ENCODE assay signal across 28 mouse cellular contexts in the genomic region with DNA sequence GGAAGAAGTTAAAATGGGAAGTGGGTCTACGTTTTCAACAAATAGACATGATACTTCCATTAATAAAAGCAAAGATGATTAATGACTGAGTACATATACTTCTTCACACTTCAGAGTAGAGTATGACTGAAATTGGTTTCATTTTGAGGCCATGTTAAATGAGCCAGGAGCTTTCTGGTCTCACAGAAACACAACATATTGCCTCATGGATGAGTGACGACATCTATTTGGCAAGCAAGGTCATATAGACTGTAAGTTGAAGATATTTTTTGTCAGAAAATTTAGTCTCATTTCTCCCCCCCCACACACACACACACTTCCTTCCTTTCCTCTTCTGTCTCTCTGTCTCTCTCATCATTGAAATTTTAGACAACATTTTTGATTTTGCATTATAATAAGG.
DNase-seq lines count a peak whose midpoint lies in the region; ATAC-seq lines count a peak whose summit lies in the region.
"Had no signal": no experiment of that assay in that cellular context is flagged by ENCODE, and none has a peak within 500 bp of the region (broad histone marks: within the 10 kb centered on the region; RNA-seq: fewer than 3 reads in every experiment).

No protein-coding gene starts in this region.

- 92% methylated on average over 2 of the region's 2 CpGs for WGBS in forebrain, embryonic 13.5 days
- WGBS in forebrain, embryonic 10.5 days = 88% methylated on average over 2 of the region's 2 CpGs
- WGBS in heart, embryonic 16.5 days = 73% methylated on average over 2 of the region's 2 CpGs
- 86% methylated on average over 2 of the region's 2 CpGs for WGBS in heart, embryonic 10.5 days
- 72% methylated on average over 2 of the region's 2 CpGs for WGBS in forebrain, embryonic 16.5 days

- H3K4me1 ChIP-seq in forebrain, embryonic 13.5 days = no peaks in the 10 kb centered on the region
- H3K4me1 ChIP-seq in forebrain, embryonic 10.5 days = no peaks in the 10 kb centered on the region
- H3K4me1 ChIP-seq in heart, embryonic 16.5 days (ENCODE audit: control insufficient read depth, insufficient read depth, low read length) = no peaks in the 10 kb centered on the region
- no peaks in the 10 kb centered on the region for H3K4me1 ChIP-seq in heart, embryonic 10.5 days
- H3K4me1 ChIP-seq in forebrain, embryonic 16.5 days (replicated peaks; ENCODE audit: control insufficient read depth, insufficient read depth, low read length) = no peaks in the 10 kb centered on the region
- H3K4me1 ChIP-seq: embryonic facial prominence, embryonic 10.5 days; embryonic facial prominence, embryonic 13.5 days; heart, embryonic 13.5 days; hindbrain, embryonic 12.5 days; hindbrain, embryonic 15.5 days had no signal

- ATAC-seq in forebrain, embryonic 13.5 days = peak; percentile 58; the same call in 1 of the 2 replicates
- 0 out of 2 replicates have a peak, but pooled peaks have one; percentile 37 for ATAC-seq in heart, embryonic 16.5 days (replicated peaks; ENCODE audit: extremely low read depth, insufficient read depth, low FRiP score)
- ATAC-seq in forebrain, embryonic 16.5 days = peak; percentile 72
- ATAC-seq: intestine, postnatal 0 days had no signal

- H3K27me3 ChIP-seq in forebrain, embryonic 13.5 days = no peaks in the 10 kb centered on the region
- no peaks in the 10 kb centered on the region for H3K27me3 ChIP-seq in forebrain, embryonic 10.5 days (ENCODE audit: poor library complexity, severe bottlenecking)
- no peaks in the 10 kb centered on the region for H3K27me3 ChIP-seq in heart, embryonic 16.5 days (ENCODE audit: control insufficient read depth, insufficient read depth, low read length)
- H3K27me3 ChIP-seq in heart, embryonic 10.5 days (ENCODE audit: insufficient read depth, poor library complexity, severe bottlenecking) = no peaks in the 10 kb centered on the region
- no peaks in the 10 kb centered on the region for H3K27me3 ChIP-seq in forebrain, embryonic 16.5 days (replicated peaks; ENCODE audit: control insufficient read depth, insufficient read depth, low read length)
- H3K27me3 ChIP-seq: CH12.LX; embryonic facial prominence, embryonic 13.5 days; heart, embryonic 13.5 days; hindbrain, embryonic 12.5 days; hindbrain, embryonic 15.5 days had no signal

- DNase-seq in forebrain, embryonic 10.5 days (ENCODE audit: extremely low spot score, low spot score) = no peak
- DNase-seq in heart, embryonic 10.5 days (ENCODE audit: low spot score) = no peak
- DNase-seq in adipocyte (ENCODE audit: low spot score) = peak; percentile 62
- no peak for DNase-seq in spleen, postnatal 4 days (ENCODE audit: low spot score in 2 of 2)
- no peak for DNase-seq in c-Kit-positive CD71-positive TER-119-positive erythroid progenitor cells, embryonic 14.5 days (ENCODE audit: low spot score)
- DNase-seq: adrenal gland, adult 8-10 months; adrenal gland, postnatal 25 days; B cell, adult 2 months; cerebellum, adult 11-12 months; cerebellum, adult 8-10 months; cerebellum, postnatal 10 days; cerebellum, postnatal 36 days; embryo, embryonic 11 days; gastrocnemius, postnatal 25 days; heart, adult 18-20 months; kidney, adult 2 months had no signal

- H3K4me3 ChIP-seq in forebrain, embryonic 13.5 days = no peak overlapping the region
- H3K4me3 ChIP-seq in forebrain, embryonic 10.5 days = no peak overlapping the region
- no peak overlapping the region for H3K4me3 ChIP-seq in heart, embryonic 16.5 days (ENCODE audit: low read length)
- H3K4me3 ChIP-seq in heart, embryonic 10.5 days = no peak overlapping the region
- no peak overlapping the region for H3K4me3 ChIP-seq in forebrain, embryonic 16.5 days (replicated peaks; ENCODE audit: low read length)
- H3K4me3 ChIP-seq: embryonic facial prominence, embryonic 10.5 days; embryonic facial prominence, embryonic 13.5 days; erythroblast, embryonic 14.5 days; heart, embryonic 13.5 days; hindbrain, embryonic 12.5 days; hindbrain, embryonic 15.5 days had no signal

- no peak overlapping the region for H3K9ac ChIP-seq in forebrain, embryonic 13.5 days
- H3K9ac ChIP-seq in heart, embryonic 16.5 days (ENCODE audit: low read length) = no peak overlapping the region
- H3K9ac ChIP-seq in forebrain, embryonic 16.5 days (replicated peaks; ENCODE audit: low read depth, low read length) = no peak overlapping the region
- H3K9ac ChIP-seq: embryonic facial prominence, embryonic 13.5 days; heart, embryonic 13.5 days; hindbrain, embryonic 12.5 days; hindbrain, embryonic 15.5 days had no signal

- H3K36me3 ChIP-seq in forebrain, embryonic 13.5 days (ENCODE audit: poor library complexity, severe bottlenecking) = no peaks in the 10 kb centered on the region
- no peaks in the 10 kb centered on the region for H3K36me3 ChIP-seq in forebrain, embryonic 10.5 days (replicated peaks)
- no peaks in the 10 kb centered on the region for H3K36me3 ChIP-seq in heart, embryonic 16.5 days (ENCODE audit: control insufficient read depth, insufficient read depth)
- no peaks in the 10 kb centered on the region for H3K36me3 ChIP-seq in heart, embryonic 10.5 days
- no peaks in the 10 kb centered on the region for H3K36me3 ChIP-seq in forebrain, embryonic 16.5 days (ENCODE audit: control insufficient read depth, insufficient read depth)
- H3K36me3 ChIP-seq: embryonic facial prominence, embryonic 10.5 days; embryonic facial prominence, embryonic 13.5 days; G1E; heart, embryonic 13.5 days; hindbrain, embryonic 12.5 days; hindbrain, embryonic 15.5 days had no signal

- H3K27ac ChIP-seq in forebrain, embryonic 13.5 days = no peak overlapping the region
- no peak overlapping the region for H3K27ac ChIP-seq in forebrain, embryonic 10.5 days
- no peak overlapping the region for H3K27ac ChIP-seq in heart, embryonic 16.5 days (ENCODE audit: low read length)
- H3K27ac ChIP-seq in heart, embryonic 10.5 days = no peak overlapping the region
- H3K27ac ChIP-seq in forebrain, embryonic 16.5 days (ENCODE audit: low read length) = no peak overlapping the region
- H3K27ac ChIP-seq: embryonic facial prominence, embryonic 10.5 days; embryonic facial prominence, embryonic 13.5 days; heart, embryonic 13.5 days; hindbrain, embryonic 12.5 days; hindbrain, embryonic 15.5 days had no signal

- no peaks in the 10 kb centered on the region for H3K9me3 ChIP-seq in forebrain, embryonic 13.5 days (replicated peaks)
- H3K9me3 ChIP-seq in forebrain, embryonic 10.5 days = no peaks in the 10 kb centered on the region
- no peaks in the 10 kb centered on the region for H3K9me3 ChIP-seq in heart, embryonic 16.5 days (replicated peaks; ENCODE audit: control insufficient read depth, low read length)
- no peaks in the 10 kb centered on the region for H3K9me3 ChIP-seq in heart, embryonic 10.5 days
- no peaks in the 10 kb centered on the region for H3K9me3 ChIP-seq in forebrain, embryonic 16.5 days (ENCODE audit: control insufficient read depth, low read length)
- H3K9me3 ChIP-seq: embryonic facial prominence, embryonic 10.5 days; embryonic facial prominence, embryonic 13.5 days; G1E; heart, embryonic 13.5 days; hindbrain, embryonic 12.5 days; hindbrain, embryonic 15.5 days had no signal

- H3K4me2 ChIP-seq in forebrain, embryonic 13.5 days = no peak overlapping the region
- H3K4me2 ChIP-seq in heart, embryonic 16.5 days (ENCODE audit: low read depth, low read length) = no peak overlapping the region
- no peak overlapping the region for H3K4me2 ChIP-seq in forebrain, embryonic 16.5 days (ENCODE audit: low read length)
- H3K4me2 ChIP-seq: embryonic facial prominence, embryonic 13.5 days; heart, embryonic 13.5 days; hindbrain, embryonic 12.5 days; hindbrain, embryonic 15.5 days had no signal
